Mouse (Mus musculus): Measurements from ENCODE around the gene Serpinb1c. TPM values are rescaled to one million over a fixed set of nuclear protein-coding genes. Genes with fewer than 3 reads are reported as not detected.
A peak's percentile ranks its signal among the peaks of the same experiment; 100 is the strongest.
"Not testable (repeated sequence)": the region's sequence is repeated elsewhere in the genome, so short reads cannot be mapped to it uniquely, and the experiment has no call there.

The Serpinb1c gene
- polyA plus RNA-seq, 1 experiment from 2014 or later: not detected

GRCm38 (mm10) chr13:32873862-32874261 lies 24.1 kb downstream of the Serpinb1c start:
- Histone ChIP-seq H3K9ac (replicated peaks; ENCODE audit: low read length) (no peak overlapping the region), H3K27me3 (ENCODE audit: control insufficient read depth, insufficient read depth, low read length) (no peaks in the 10 kb centered on the region), H3K4me3 (replicated peaks; ENCODE audit: low read depth, low read length) (no peak overlapping the region), H3K4me2 (ENCODE audit: low read length) (no peak overlapping the region), H3K36me3 (ENCODE audit: control insufficient read depth, insufficient read depth, low read length) (no peaks in the 10 kb centered on the region), H3K27ac (replicated peaks; ENCODE audit: low read depth, low read length) (no peak overlapping the region), H3K4me1 (ENCODE audit: control insufficient read depth, insufficient read depth, low read length) (no peaks in the 10 kb centered on the region), H3K9me3 (ENCODE audit: control insufficient read depth, low read length) (no peaks in the 10 kb centered on the region)
- 67% methylated on average over 1 of the region's 1 CpGs for WGBS
- ATAC-seq (ENCODE audit: low FRiP score, low TSS enrichment) (no peak), DNase-seq (no peak)

GRCm38 (mm10) chr13:32868843-32869242 lies 29.2 kb downstream of the Serpinb1c start:
- Histone ChIP-seq H3K4me1 (ENCODE audit: control insufficient read depth, insufficient read depth, low read length) (no peaks in the 10 kb centered on the region), H3K4me2 (ENCODE audit: low read length) (no peak overlapping the region), H3K27me3 (ENCODE audit: control insufficient read depth, insufficient read depth, low read length) (no peaks in the 10 kb centered on the region), H3K4me3 (replicated peaks; ENCODE audit: low read depth, low read length) (no peak overlapping the region), H3K27ac (replicated peaks; ENCODE audit: low read depth, low read length) (no peak overlapping the region), H3K36me3 (ENCODE audit: control insufficient read depth, insufficient read depth, low read length) (no peaks in the 10 kb centered on the region), H3K9ac (replicated peaks; ENCODE audit: low read length) (no peak overlapping the region), H3K9me3 (ENCODE audit: control insufficient read depth, low read length) (no peaks in the 10 kb centered on the region)
- WGBS: 56% methylated on average over 5 of the region's 5 CpGs
- ATAC-seq (ENCODE audit: low FRiP score, low TSS enrichment) (no peak), DNase-seq (no peak)

GRCm38 (mm10) chr13:32868233-32868632 lies 29.8 kb downstream of the Serpinb1c start:
- H3K36me3 ChIP-seq (ENCODE audit: control insufficient read depth, insufficient read depth, low read length); H3K27ac ChIP-seq (replicated peaks; ENCODE audit: low read depth, low read length): not testable (repeated sequence)
- 94% methylated on average over 4 of the region's 4 CpGs for whole genome bisulfite sequencing

GRCm38 (mm10) chr13:32867030-32867429 lies 31.0 kb downstream of the Serpinb1c start:
- H3K4me1 ChIP-seq (ENCODE audit: control insufficient read depth, insufficient read depth, low read length): no peaks in the 10 kb centered on the region
- no peak overlapping the region for H3K9ac ChIP-seq (replicated peaks; ENCODE audit: low read length)
- H3K4me2 ChIP-seq (ENCODE audit: low read length): no peak overlapping the region
- ATAC-seq (ENCODE audit: low FRiP score, low TSS enrichment) (peak; percentile 59; the same call in 1 of the 2 replicates), DNase-seq (peak; percentile 53)
- 11% methylated on average over 2 of the region's 2 CpGs for WGBS
- no peaks in the 10 kb centered on the region for H3K9me3 ChIP-seq (ENCODE audit: control insufficient read depth, low read length)
- no peak overlapping the region for H3K4me3 ChIP-seq (replicated peaks; ENCODE audit: low read depth, low read length)
- H3K27ac ChIP-seq (replicated peaks; ENCODE audit: low read depth, low read length): no peak overlapping the region
- H3K27me3 ChIP-seq (ENCODE audit: control insufficient read depth, insufficient read depth, low read length): 0 out of 2 replicates have a peak, but pooled peaks cover 5% of the 10 kb centered on the region
- H3K36me3 ChIP-seq (ENCODE audit: control insufficient read depth, insufficient read depth, low read length): no peaks in the 10 kb centered on the region

More at GRCm38 (mm10) chr13:32868233-32868632, 29.8 kb downstream of the Serpinb1c start:
- H3K9ac ChIP-seq (replicated peaks; ENCODE audit: low read length); H3K4me2 ChIP-seq (ENCODE audit: low read length); ATAC-seq (ENCODE audit: low FRiP score, low TSS enrichment); H3K4me1 ChIP-seq (ENCODE audit: control insufficient read depth, insufficient read depth, low read length); H3K27me3 ChIP-seq (ENCODE audit: control insufficient read depth, insufficient read depth, low read length); DNase-seq; H3K9me3 ChIP-seq (ENCODE audit: control insufficient read depth, low read length); H3K4me3 ChIP-seq (replicated peaks; ENCODE audit: low read depth, low read length): not testable (repeated sequence)

- H3K4me2 ChIP-seq (ENCODE audit: low read length): no peak overlapping the region
- WGBS: 4% methylated on average over 9 of the region's 9 CpGs
- DNase-seq: peak; percentile 89
- peak; percentile 79 for ATAC-seq (ENCODE audit: low FRiP score, low TSS enrichment)
- H3K4me1 ChIP-seq (ENCODE audit: control insufficient read depth, insufficient read depth, low read length): no peaks in the 10 kb centered on the region
- no peaks in the 10 kb centered on the region for H3K36me3 ChIP-seq (ENCODE audit: control insufficient read depth, insufficient read depth, low read length)
- no peak overlapping the region for H3K4me3 ChIP-seq (replicated peaks; ENCODE audit: low read depth, low read length)
- no peak overlapping the region for H3K9ac ChIP-seq (replicated peaks; ENCODE audit: low read length)
- 0 out of 2 replicates have a peak, but pooled peaks cover 5% of the 10 kb centered on the region for H3K27me3 ChIP-seq (ENCODE audit: control insufficient read depth, insufficient read depth, low read length)
- no peak overlapping the region for H3K27ac ChIP-seq (replicated peaks; ENCODE audit: low read depth, low read length)
- H3K9me3 ChIP-seq (ENCODE audit: control insufficient read depth, low read length): no peaks in the 10 kb centered on the region
Observed at GRCm38 (mm10) chr13:32866484-32866883, 31.5 kb downstream of the Serpinb1c start.

GRCm38 (mm10) chr13:32865591-32865990 lies 32.4 kb downstream of the Serpinb1c start:
- Histone ChIP-seq H3K9me3 (ENCODE audit: control insufficient read depth, low read length) (no peaks in the 10 kb centered on the region), H3K27ac (replicated peaks; ENCODE audit: low read depth, low read length) (no peak overlapping the region), H3K4me3 (replicated peaks; ENCODE audit: low read depth, low read length) (no peak overlapping the region), H3K9ac (replicated peaks; ENCODE audit: low read length) (no peak overlapping the region), H3K4me1 (ENCODE audit: control insufficient read depth, insufficient read depth, low read length) (no peaks in the 10 kb centered on the region), H3K36me3 (ENCODE audit: control insufficient read depth, insufficient read depth, low read length) (no peaks in the 10 kb centered on the region), H3K4me2 (ENCODE audit: low read length) (no peak overlapping the region), H3K27me3 (ENCODE audit: control insufficient read depth, insufficient read depth, low read length) (peaks cover 5% of the 10 kb centered on the region; the same call in 1 of the 2 replicates)
- 72% methylated on average over 2 of the region's 2 CpGs for WGBS
- DNase-seq (no peak), ATAC-seq (ENCODE audit: low FRiP score, low TSS enrichment) (no peak)

- not testable (repeated sequence) for H3K36me3 ChIP-seq (ENCODE audit: control insufficient read depth, insufficient read depth, low read length); H3K4me1 ChIP-seq (ENCODE audit: control insufficient read depth, insufficient read depth, low read length); DNase-seq; H3K9me3 ChIP-seq (ENCODE audit: control insufficient read depth, low read length); ATAC-seq (ENCODE audit: low FRiP score, low TSS enrichment); H3K27ac ChIP-seq (replicated peaks; ENCODE audit: low read depth, low read length); H3K4me2 ChIP-seq (ENCODE audit: low read length); H3K9ac ChIP-seq (replicated peaks; ENCODE audit: low read length); H3K4me3 ChIP-seq (replicated peaks; ENCODE audit: low read depth, low read length); H3K27me3 ChIP-seq (ENCODE audit: control insufficient read depth, insufficient read depth, low read length)
- WGBS: 95% methylated on average over 2 of the region's 3 CpGs
Observed at GRCm38 (mm10) chr13:32864529-32864928, 33.5 kb downstream of the Serpinb1c start.

GRCm38 (mm10) chr13:32863456-32863855 lies 34.6 kb downstream of the Serpinb1c start:
- H3K4me3 ChIP-seq (replicated peaks; ENCODE audit: low read depth, low read length): no peak overlapping the region
- H3K36me3 ChIP-seq (ENCODE audit: control insufficient read depth, insufficient read depth, low read length): no peaks in the 10 kb centered on the region
- peaks cover 5% of the 10 kb centered on the region; the same call in 1 of the 2 replicates for H3K27me3 ChIP-seq (ENCODE audit: control insufficient read depth, insufficient read depth, low read length)
- DNase-seq: no peak
- H3K27ac ChIP-seq (replicated peaks; ENCODE audit: low read depth, low read length): no peak overlapping the region
- no peak overlapping the region for H3K9ac ChIP-seq (replicated peaks; ENCODE audit: low read length)
- H3K9me3 ChIP-seq (ENCODE audit: control insufficient read depth, low read length): no peaks in the 10 kb centered on the region
- no peak overlapping the region for H3K4me2 ChIP-seq (ENCODE audit: low read length)
- no peaks in the 10 kb centered on the region for H3K4me1 ChIP-seq (ENCODE audit: control insufficient read depth, insufficient read depth, low read length)
- ATAC-seq (ENCODE audit: low FRiP score, low TSS enrichment): no peak

- WGBS: 84% methylated on average over 3 of the region's 3 CpGs
- H3K9me3 ChIP-seq (ENCODE audit: control insufficient read depth, low read length): no peaks in the 10 kb centered on the region
- ATAC-seq (ENCODE audit: low FRiP score, low TSS enrichment): no peak
Observed at GRCm38 (mm10) chr13:32860821-32861220, 37.2 kb downstream of the Serpinb1c start.

More at GRCm38 (mm10) chr13:32860821-32861220, 37.2 kb downstream of the Serpinb1c start:
- H3K4me3 ChIP-seq (replicated peaks; ENCODE audit: low read depth, low read length): no peak overlapping the region
- H3K36me3 ChIP-seq (ENCODE audit: control insufficient read depth, insufficient read depth, low read length): no peaks in the 10 kb centered on the region
- no peaks in the 10 kb centered on the region for H3K4me1 ChIP-seq (ENCODE audit: control insufficient read depth, insufficient read depth, low read length)
- H3K27ac ChIP-seq (replicated peaks; ENCODE audit: low read depth, low read length): no peak overlapping the region
- H3K27me3 ChIP-seq (ENCODE audit: control insufficient read depth, insufficient read depth, low read length): peaks cover 5% of the 10 kb centered on the region; the same call in 1 of the 2 replicates
- H3K9ac ChIP-seq (replicated peaks; ENCODE audit: low read length): no peak overlapping the region
- H3K4me2 ChIP-seq (ENCODE audit: low read length): no peak overlapping the region
- DNase-seq: no peak
